Mouse (Mus musculus) hindbrain, embryonic 16.5 days (tissue): Measurements from ENCODE around the gene Tent5b. TPM values are rescaled to one million over a fixed set of nuclear protein-coding genes. Genes with fewer than 3 reads are reported as not detected.

ENCODE experiments used
- ATAC-seq: fragments of 200-750 bp; cut with Nextera tagmentation; 2 replicates; pipeline ENCODE4 v1.8.0; 2017; ENCODE audit warnings: moderate TSS enrichment, moderate library complexity
- H3K27ac ChIP-seq: fragments of 300-500 bp; sonication (generic); 2 replicates; pipeline ENCODE4 v1.5.1; 2014; ENCODE audit warnings: low read depth, mild to moderate bottlenecking, control low read depth, low read length, moderate library complexity
- H3K27me3 ChIP-seq: fragments of 300-500 bp; sonication (generic); replicated peaks from 2 replicates; pipeline ENCODE4 v1.6.1; 2014; ENCODE audit warnings: low read length; ENCODE audit not compliant: control insufficient read depth, insufficient read depth
- H3K36me3 ChIP-seq: fragments of 300-500 bp; sonication (generic); 2 replicates; pipeline ENCODE4 v1.6.1; 2014; ENCODE audit warnings: mild to moderate bottlenecking, low read length, moderate library complexity, mixed read lengths; ENCODE audit not compliant: control insufficient read depth, insufficient read depth
- H3K4me1 ChIP-seq: fragments of 300-500 bp; sonication (generic); 2 replicates; pipeline ENCODE4 v1.6.1; 2014; ENCODE audit warnings: low read depth, low read length; ENCODE audit not compliant: control insufficient read depth, insufficient read depth
- H3K4me2 ChIP-seq: fragments of 300-500 bp; sonication (generic); 2 replicates; pipeline ENCODE4 v1.6.1; 2014; ENCODE audit warnings: mild to moderate bottlenecking, low read length, control low read depth, moderate library complexity
- H3K4me3 ChIP-seq: fragments of 300-500 bp; sonication (generic); 2 replicates; pipeline ENCODE4 v1.5.1; 2014; ENCODE audit warnings: mild to moderate bottlenecking, low read length, control low read depth, moderate library complexity
- H3K9ac ChIP-seq: fragments of 300-500 bp; sonication (generic); 2 replicates; pipeline ENCODE4 v1.6.1; 2014; ENCODE audit warnings: low read depth, mild to moderate bottlenecking, control low read depth, low read length, moderate library complexity
- H3K9me3 ChIP-seq: fragments of 300-500 bp; sonication (generic); 2 replicates; pipeline ENCODE4 v1.6.1; 2014; ENCODE audit warnings: mild to moderate bottlenecking, low read length, moderate library complexity; ENCODE audit not compliant: control insufficient read depth
- WGBS: fragments of 180-500 bp; shearing (Covaris S2); extraction: QIAGEN DNeasy Blood & Tissue Kit; methylation state at CpG from one replicate; pipeline ENCODE4 v1.1.7; 2014; 5-methylcytosine and 5-hydroxymethylcytosine counted together
- polyA plus RNA-seq: library from polyadenylated mRNA; unstranded; fragments of >200 nt; fragmentation: Nextera tagmentation; extraction: Ambion mirVana; gene quantifications from 2 replicates; pipeline ENCODE4 v1.2.1, GENCODE M21; 2015

The Tent5b gene
- polyA plus RNA-seq, 1 experiment from 2014 or later, result 0.36 TPM

- WGBS, result 75% methylated on average over 16 of the region's 16 CpGs
- no peak for ATAC-seq
- peaks cover 15% of the 10 kb centered on the region for H3K36me3 ChIP-seq
- no peak overlapping the region for H3K9ac ChIP-seq
- no peak overlapping the region for H3K4me2 ChIP-seq
- H3K4me1 ChIP-seq, result no peaks in the 10 kb centered on the region
- H3K4me3 ChIP-seq, result no peak overlapping the region
- H3K27me3 ChIP-seq, result no peaks in the 10 kb centered on the region
- no peak overlapping the region for H3K27ac ChIP-seq
- H3K9me3 ChIP-seq, result no peaks in the 10 kb centered on the region
Measured at GRCm38 (mm10) chr4:133527788-133528187, 47.9 kb downstream of the Tent5b start.

- 89% methylated on average over 3 of the region's 3 CpGs for WGBS
- peaks cover 35% of the 10 kb centered on the region for H3K36me3 ChIP-seq
Measured at GRCm38 (mm10) chr4:133532777-133533176, 52.8 kb downstream of the Tent5b start.

GRCm38 (mm10) chr4:133536081-133536480, 56.1 kb downstream of the Tent5b start:
- ATAC-seq, result no peak
- Histone ChIP-seq H3K27ac (no peak overlapping the region), H3K36me3 (peaks cover 32% of the 10 kb centered on the region), H3K27me3 (no peaks in the 10 kb centered on the region), H3K4me2 (no peak overlapping the region), H3K9ac (no peak overlapping the region), H3K9me3 (no peaks in the 10 kb centered on the region), H3K4me1 (no peaks in the 10 kb centered on the region), H3K4me3 (no peak overlapping the region)
- 87% methylated on average over 3 of the region's 3 CpGs for WGBS

More at GRCm38 (mm10) chr4:133532777-133533176, 52.8 kb downstream of the Tent5b start:
- Histone ChIP-seq H3K4me3 (no peak overlapping the region), H3K9ac (no peak overlapping the region), H3K27me3 (no peaks in the 10 kb centered on the region), H3K4me2 (no peak overlapping the region), H3K9me3 (no peaks in the 10 kb centered on the region), H3K27ac (no peak overlapping the region), H3K4me1 (no peaks in the 10 kb centered on the region)
- ATAC-seq, result no peak

GRCm38 (mm10) chr4:133536652-133537051, 56.7 kb downstream of the Tent5b start:
- 95% methylated on average over 5 of the region's 5 CpGs for WGBS
- H3K4me2 ChIP-seq, result no peak overlapping the region
- H3K4me3 ChIP-seq, result no peak overlapping the region
- no peak for ATAC-seq
- peaks cover 28% of the 10 kb centered on the region for H3K36me3 ChIP-seq
- no peak overlapping the region for H3K9ac ChIP-seq
- H3K27me3 ChIP-seq, result no peaks in the 10 kb centered on the region
- no peak overlapping the region for H3K27ac ChIP-seq
- no peaks in the 10 kb centered on the region for H3K4me1 ChIP-seq
- H3K9me3 ChIP-seq, result no peaks in the 10 kb centered on the region

Other genes with a start within 250 kb of the Tent5b start
- gene Map3k6, start 239.3 kb upstream of the Tent5b start, polyA plus RNA-seq, result 2.6 and 4.2 TPM in 2 replicates
- gene Sytl1, start 217.0 kb upstream of the Tent5b start, polyA plus RNA-seq, result 0.44 and 0.54 TPM in 2 replicates
- 121 and 130 TPM in 2 replicates for gene Tmem222, start 202.3 kb upstream of the Tent5b start, polyA plus RNA-seq
- 18.8 and 21.3 TPM in 2 replicates for gene Wdtc1, start 126.7 kb upstream of the Tent5b start, polyA plus RNA-seq
- 9.8 and 9.9 TPM in 2 replicates for gene Slc9a1, start 110.4 kb upstream of the Tent5b start, polyA plus RNA-seq
- 5.8 and 12.1 TPM in 2 replicates for gene Trnp1, start 18.4 kb downstream of the Tent5b start, polyA plus RNA-seq
- gene Kdf1, start 38.8 kb downstream of the Tent5b start, polyA plus RNA-seq, result 0.39 and 0.50 TPM in 2 replicates
- gene Nudc, start 65.9 kb downstream of the Tent5b start, polyA plus RNA-seq, result 246 and 265 TPM in 2 replicates
- 0.36 TPM in 1 of 2 replicates, not detected in the other for gene Nr0b2, start 73.2 kb downstream of the Tent5b start, polyA plus RNA-seq
- 5.9 and 7.6 TPM in 2 replicates for gene Gpatch3, start 94.6 kb downstream of the Tent5b start, polyA plus RNA-seq
- gene Gpn2, start 104.2 kb downstream of the Tent5b start, polyA plus RNA-seq, result 16.6 and 16.9 TPM in 2 replicates
- gene Sfn, start 122.0 kb downstream of the Tent5b start, polyA plus RNA-seq, result 2.1 and 2.2 TPM in 2 replicates
- 3.6 and 3.7 TPM in 2 replicates for gene Zdhhc18, start 170.0 kb downstream of the Tent5b start, polyA plus RNA-seq
- 14.1 and 15.9 TPM in 2 replicates for gene Pigv, start 192.5 kb downstream of the Tent5b start, polyA plus RNA-seq